Mouse (Mus musculus): ENCODE data around the gene Nop53.

The Nop53 gene

GRCm38 (mm10) chr7:15945721-15946536 is at the start of gene Nop53:
Gene Nop53, minus strand, starts transcription at chr7:15946074.
- peak; percentile 99 for DNase-seq (ENCODE audit: low read depth)

GRCm38 (mm10) chr7:15993789-15994188 is 47.9 kb upstream of the Nop53 start:
- no peak for DNase-seq (ENCODE audit: low read depth)

DNA sequence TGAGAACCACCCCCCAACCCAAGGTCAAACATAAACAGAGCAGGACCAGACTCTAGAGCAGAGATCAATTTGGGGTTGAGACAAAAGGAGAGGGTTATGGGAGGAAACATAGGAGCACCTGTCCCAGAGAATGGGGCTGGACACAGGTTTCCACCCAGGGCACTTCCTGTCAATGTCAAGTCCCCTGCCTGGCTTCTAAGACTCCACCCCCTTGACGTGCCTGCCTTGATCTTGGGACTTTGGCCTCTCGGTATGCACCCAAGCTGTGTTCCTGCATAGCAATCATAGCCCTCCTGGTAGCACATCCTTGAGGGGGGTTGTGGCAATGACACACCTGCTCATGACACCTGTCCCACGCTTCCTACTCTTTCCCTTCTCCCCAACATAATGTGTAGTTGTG is 47.3 kb upstream of the Nop53 start:
- DNase-seq (ENCODE audit: low read depth): no peak

DNA sequence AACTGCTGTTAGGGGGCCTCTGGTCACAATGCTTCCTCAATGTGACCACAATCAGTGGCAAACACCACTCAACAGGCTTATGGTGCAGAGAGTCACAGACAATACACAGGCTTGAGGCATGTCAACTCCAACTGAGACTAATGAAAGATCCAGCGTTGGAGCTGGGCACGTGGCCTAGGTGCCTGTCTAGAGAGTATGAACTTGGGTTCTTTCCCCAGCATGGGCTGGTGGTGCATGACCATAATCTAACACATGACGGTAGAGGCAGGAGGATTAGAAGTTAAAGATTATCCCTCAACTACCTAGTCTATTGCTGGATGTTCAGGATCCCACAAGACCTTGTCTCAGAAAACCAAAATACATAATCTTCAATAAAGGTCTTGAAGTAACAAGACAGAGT is 45.9 kb upstream of the Nop53 start:
- no peak for DNase-seq (ENCODE audit: low read depth)

GRCm38 (mm10) chr7:15987661-15988356 is 41.9 kb upstream of the Nop53 start:
- no peak for DNase-seq (ENCODE audit: low read depth)

DNA sequence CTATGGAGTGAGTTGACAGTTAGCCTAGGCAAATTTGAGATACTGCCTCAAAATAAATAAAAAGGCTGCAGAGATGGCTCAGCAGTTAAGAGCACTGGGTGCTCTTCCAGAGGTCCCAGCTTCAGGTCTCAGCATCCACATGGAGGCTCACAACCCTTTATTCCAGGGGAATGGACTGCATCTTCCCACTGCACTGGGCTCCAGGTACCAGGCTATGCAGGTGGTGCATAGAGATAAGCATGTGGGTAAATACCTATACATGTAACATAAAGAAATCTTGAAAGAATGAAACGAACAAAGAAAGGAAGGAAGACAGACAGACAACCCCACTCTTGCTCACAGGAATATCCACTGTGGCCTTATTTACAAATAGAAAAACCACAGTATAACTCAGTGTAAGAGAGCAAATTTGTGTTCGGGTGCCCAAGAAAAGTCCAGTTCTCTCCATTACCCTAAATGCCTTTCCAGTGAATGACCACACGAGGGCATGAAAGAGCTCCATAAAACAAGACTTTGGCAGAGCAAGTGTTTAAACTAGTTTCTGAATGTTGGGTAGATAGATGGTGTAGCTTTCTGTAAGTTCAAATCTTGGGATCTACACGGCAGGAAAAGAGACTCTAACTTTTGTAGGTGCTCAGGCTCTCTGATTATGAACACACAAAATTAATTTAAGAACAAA is 37.0 kb upstream of the Nop53 start:
- DNase-seq (ENCODE audit: low read depth): peak; percentile 82

DNA sequence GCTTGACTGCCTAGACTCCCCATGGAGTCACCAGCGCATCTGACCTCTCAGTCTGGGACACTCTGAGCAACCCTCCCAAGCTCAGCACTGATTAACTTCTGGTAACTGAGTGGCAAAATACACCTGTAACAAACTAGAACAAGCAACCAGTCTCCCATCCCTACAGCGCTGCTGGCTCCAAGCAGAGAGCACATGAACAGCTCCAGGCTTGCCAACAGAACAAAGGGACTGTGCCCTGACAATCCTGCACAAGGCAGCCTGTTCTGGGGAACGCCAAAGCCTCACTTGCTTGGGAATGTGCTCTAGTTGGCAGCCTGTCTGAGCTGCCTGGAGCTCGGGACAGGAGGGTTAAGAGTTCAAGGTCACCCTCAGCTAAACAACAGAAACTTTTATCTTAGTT is 35.7 kb upstream of the Nop53 start:
- DNase-seq (ENCODE audit: low read depth): no peak

DNA sequence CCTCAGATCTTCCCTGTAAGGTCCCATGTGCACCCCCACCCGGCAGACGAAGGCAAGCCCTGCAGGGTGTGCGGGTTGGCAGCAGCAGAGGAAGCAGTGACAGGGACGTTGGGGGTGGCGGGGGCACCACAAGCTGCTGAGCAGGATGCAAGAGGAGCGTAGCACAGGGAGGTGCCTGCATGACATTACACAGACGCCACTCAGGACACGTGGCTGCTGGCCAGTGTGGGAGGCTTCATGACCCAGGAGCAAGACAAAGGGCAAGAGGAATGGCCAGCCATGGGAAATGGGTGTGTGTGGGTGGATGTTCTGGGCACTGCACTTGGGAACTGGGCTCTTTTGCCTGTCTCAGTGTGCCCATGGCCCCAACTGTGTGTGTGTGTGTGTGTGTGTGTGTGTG is 34.4 kb upstream of the Nop53 start:
- DNase-seq (ENCODE audit: low read depth): no peak

GRCm38 (mm10) chr7:15975904-15976303 is 30.0 kb upstream of the Nop53 start:
- peak; percentile 68 for DNase-seq (ENCODE audit: low read depth)

- DNase-seq (ENCODE audit: low read depth): no peak
These were observed 29.6 kb upstream of the Nop53 start for GRCm38 (mm10) chr7:15975451-15975850.

DNA sequence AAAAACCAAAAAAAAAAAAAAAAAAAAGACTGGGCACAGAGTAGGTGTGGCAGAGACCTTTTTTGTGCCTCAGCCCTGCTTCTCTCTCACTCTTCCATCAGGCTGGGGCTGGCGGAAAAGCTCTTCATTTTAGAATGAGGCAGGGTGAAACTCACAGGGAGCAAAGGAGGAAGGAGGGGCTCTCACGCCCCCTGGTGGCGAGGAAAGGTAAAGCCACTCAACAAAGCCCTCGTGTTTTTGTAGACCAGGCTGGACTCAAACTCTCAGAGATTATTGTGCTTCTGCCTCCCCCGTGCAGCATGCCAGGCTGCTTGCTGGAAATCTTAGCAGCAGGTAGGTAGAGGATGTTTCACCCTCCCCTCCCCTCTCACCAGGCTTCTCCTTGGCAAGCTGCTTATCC is 28.8 kb upstream of the Nop53 start:
- DNase-seq (ENCODE audit: low read depth): peak; percentile 81

- DNase-seq (ENCODE audit: low read depth): no peak
These were observed 26.4 kb upstream of the Nop53 start for GRCm38 (mm10) chr7:15972247-15972646.

DNA sequence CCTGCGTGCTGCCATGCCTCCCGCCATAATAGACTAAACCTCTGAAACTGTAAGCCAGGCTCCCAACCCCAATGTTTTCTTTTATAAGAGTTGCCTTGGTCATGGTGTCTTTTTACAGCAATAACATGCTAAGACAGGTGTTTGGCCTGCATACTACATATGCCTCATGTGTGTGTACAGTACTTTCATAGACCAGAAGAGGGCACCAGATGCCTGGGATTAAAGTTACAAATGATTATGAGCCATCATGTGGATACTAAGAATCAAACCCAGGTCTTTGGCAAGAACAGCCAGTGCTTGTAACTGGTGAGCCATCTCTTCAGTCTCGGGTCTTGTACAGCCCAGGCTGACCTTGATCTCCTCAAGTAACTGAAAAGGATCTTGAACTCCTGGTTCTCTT is 23.8 kb upstream of the Nop53 start:
- peak; percentile 52 for DNase-seq (ENCODE audit: low read depth)

GRCm38 (mm10) chr7:15968322-15968721 is 22.4 kb upstream of the Nop53 start:
- no peak for DNase-seq (ENCODE audit: low read depth)

GRCm38 (mm10) chr7:15967312-15967711 is 21.4 kb upstream of the Nop53 start, which contains the start of gene Ehd2:
Gene Ehd2, minus strand, starts transcription at chr7:15967567.
- peak; percentile 76 for DNase-seq (ENCODE audit: low read depth)

DNA sequence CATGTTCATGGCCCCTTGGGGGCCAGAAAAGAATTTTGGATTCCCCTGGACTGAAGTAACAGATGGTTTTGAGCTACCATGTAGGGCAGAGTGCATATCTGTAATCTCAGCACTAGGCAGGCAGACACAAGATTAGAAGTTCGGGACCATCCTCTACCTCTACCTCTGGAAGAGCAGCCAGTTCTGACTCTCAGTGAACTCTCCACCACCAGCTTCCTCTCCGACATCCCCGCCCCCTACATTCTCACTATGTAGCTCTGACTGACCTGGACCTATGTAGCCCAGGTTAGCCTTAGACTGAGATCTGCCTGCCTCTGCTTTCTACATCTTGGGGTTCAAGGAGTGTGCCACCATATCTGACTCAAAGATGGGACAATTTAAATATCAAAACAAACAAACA is 20.6 kb upstream of the Nop53 start:
- no peak for DNase-seq (ENCODE audit: low read depth)

DNA sequence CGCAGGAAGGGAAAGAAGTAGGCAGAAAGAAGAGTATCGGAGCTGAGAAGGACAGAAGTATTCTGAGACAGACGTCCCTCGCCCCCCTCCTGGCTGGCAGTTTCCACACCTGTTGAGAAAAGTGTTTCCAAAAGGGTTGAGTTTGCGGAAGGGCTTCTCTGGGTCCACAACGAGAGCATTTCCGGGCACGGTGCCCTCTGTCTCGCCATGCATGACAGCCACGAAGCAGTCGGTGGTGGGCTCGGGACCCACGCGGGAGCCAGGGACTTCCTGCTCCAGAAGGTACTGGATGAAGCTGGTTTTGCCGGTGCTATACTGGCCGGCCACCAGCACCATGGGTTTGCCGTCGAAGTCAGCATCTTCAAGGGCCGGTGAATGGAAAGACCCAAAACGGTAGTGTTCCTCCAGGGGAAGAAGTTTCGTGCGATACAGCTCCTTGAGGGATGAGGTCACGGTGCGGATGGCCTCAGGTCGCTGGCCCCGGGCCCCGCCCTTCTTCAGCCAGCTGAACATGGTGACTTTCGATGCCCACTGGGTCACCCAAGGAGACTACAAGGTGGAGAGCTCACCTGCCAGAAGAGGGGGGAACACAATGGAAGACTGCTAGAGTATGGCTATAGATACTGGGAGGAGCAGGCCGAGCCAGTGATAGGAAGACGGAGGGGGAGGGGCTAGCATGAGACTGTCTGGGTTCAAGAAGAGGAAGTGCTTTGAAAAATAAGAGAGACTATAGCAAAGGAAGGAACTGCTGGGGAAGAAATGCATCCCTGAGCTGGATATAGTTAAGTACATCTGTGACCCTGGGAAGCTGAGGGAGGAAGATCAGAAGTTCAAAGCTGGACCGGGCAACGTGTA is 18.2 kb upstream of the Nop53 start:
- DNase-seq (ENCODE audit: low read depth): no peak

DNA sequence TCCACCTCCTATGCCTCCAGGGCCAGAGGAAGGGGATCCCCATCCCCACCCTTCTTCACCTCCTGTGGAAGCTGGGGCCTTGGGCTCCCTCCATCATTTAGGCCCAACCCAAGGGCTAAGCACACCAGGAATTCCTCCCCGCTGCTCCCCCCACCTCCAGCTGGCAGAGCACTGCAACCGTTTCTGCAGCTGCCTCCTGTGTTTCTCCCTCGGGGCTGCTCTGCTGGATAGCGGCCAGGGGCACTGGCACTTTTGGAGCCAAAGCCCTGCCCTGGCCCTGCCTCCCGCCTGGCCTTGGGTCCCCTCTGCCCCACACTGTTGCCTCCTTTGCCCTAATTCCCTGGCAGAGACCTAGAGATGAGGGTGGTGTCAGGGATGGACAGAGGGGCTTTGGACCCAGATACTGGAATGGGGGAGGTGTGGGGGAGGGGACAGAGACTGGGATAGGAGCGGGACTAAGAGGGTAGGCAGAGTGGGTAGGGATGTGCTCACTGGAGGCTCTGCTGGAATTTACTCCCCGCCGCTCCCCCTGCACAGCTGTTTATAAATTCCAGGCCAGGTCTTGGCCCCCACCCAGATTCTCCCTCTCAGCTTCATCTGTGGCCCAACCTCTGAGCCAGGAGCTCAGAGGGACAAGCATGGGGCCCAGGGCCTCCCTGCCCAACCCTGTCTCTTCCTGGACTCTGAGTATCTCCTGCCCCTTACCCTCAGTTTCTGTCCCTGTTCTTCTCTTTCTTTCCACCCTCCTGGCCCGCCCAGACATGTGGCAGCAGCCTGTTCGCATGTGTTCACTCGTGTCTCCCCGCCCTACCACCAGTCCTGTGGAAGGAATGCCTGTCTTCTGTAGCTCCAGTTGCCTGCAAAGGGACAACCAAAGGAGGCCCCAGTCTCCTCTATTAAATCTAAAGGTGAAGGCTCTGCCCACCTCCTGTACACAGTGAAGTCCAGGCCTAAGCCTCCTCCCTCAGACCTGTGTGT is 16.7 kb upstream of the Nop53 start:
- no peak for DNase-seq (ENCODE audit: low read depth)

DNA sequence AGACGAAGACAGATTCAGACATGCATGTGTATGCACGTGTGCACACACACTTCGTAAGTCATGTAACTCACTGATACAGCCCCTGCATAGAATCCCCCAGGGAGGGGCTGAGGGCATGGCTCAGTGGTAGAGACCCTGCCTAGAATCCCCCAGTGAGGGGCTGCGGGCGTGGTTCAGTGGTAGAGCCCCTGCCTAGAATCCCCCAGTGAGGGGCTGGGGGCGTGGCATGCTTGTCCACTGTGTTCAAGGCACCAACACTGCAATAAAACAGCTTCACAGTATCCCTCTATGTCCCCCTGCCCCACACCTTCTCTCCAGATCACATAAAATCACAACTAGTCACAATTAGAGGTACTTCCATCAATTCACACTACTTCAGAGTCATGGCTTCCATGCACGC is 15.9 kb upstream of the Nop53 start:
- DNase-seq (ENCODE audit: low read depth): no peak

DNA sequence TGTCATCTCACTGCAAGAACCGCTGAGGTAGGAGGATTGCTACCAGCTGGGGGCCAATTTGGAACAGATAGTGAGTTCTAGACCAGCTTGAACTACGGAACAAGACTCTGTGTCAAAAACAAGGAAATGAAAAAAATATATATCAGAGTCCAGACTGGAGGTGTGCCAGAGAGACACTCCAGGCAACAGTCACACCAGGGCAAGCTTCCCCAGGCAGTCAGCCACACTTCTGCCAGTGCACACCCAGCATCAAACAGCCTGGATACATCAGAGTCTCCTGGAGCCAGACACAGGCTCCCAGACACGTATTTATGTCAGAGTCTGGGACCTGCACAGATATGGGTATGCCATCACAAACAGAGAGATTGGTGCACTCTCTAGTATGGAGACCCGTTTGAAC is 15.4 kb upstream of the Nop53 start:
- DNase-seq (ENCODE audit: low read depth): no peak

DNA sequence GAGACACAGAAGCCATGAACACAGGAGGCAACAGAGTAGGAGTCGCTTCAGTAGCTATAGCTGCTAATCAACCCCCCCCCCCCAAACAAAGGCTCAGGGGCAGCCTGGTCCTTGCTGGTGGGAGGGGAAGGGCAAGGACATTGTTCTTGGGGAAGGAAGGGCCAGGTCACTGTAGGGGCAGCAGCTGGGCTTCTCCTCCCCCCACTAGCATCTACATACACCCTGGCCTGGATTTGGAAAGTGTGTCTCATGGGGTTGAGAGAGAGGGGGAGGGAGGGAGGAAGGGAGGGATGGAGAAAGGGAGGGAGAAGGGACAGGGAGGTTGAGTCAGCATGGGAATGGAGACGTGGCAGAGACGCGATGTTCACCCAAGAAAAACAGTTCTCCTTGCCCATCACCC is 14.8 kb upstream of the Nop53 start:
- no peak for DNase-seq (ENCODE audit: low read depth)
